Mouse (Mus musculus) liver, postnatal 0 days (tissue): ENCODE data around the gene Camk1g.

Experiments used
- CTCF ChIP-seq: sonication (generic); IDR thresholded peaks from 2 replicates; pipeline ENCODE4 v1.5.1; 2016; ENCODE audit warnings: antibody characterized with exemption, low read depth
- EP300 ChIP-seq: IDR thresholded peaks from 2 replicates; pipeline ENCODE4 v1.6.1; 2016; ENCODE audit warnings: antibody characterized with exemption, low read depth, mild to moderate bottlenecking

GRCm38 (mm10) chr1:193361181-193361580 is 8.9 kb downstream of the Camk1g start:
- no peak for TF ChIP-seq CTCF
- TF ChIP-seq EP300: no peak
